Mouse (Mus musculus) lung, adult 2 months (tissue): ENCODE measurements at regions not wholly inside any gene's neighbourhood (a gene's known extent, or its start where the extent isn't known, plus 50 kb on each side); places are given as distances from the start of the nearest gene placed in this dataset.

Source experiments
- CTCF ChIP-seq: fragments of 200-500 bp; IDR thresholded peaks from 2 replicates; pipeline ENCODE4 v1.5.1; 2011; ENCODE audit warnings: mild to moderate bottlenecking, low read length, control low read depth; ENCODE audit not compliant: insufficient read depth
- POLR2A ChIP-seq: fragments of 200-500 bp; IDR thresholded peaks from 2 replicates; pipeline ENCODE4 v1.6.1; 2011; ENCODE audit warnings: low read depth, mild to moderate bottlenecking, control low read depth, low read length, borderline replicate concordance; ENCODE audit errors: extremely low read depth

DNA sequence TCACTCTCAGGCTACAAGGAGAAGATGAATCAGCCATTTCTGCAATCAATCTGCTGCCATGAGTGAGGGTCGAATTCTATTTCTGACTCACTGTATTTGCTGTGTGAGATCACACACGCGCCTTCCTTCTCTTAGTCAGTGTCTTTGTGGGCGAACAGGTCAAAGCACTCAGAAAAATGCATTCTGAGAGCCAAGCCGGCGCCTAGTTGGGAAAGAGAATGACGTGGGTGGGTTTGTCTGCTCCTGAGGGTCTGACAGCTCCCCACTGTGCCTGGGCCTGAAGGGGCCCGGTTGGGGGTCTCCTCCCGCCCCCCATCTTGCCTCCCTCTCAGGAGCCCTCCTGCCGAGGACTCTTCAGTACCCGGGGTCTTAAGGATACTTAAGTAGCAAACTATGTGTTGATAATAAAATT lies 143.3 kb upstream of the Mvb12b start:
- TF ChIP-seq POLR2A, result no peak
- no peak for TF ChIP-seq CTCF
